Mouse (Mus musculus): ENCODE measurements around the gene Yeats4.

- TF ChIP-seq CTCF (conservative IDR thresholded peaks at IDR 0.05; ENCODE audit: low read length) (no peak), NANOG (IDR thresholded peaks at IDR 0.05; ENCODE audit: borderline replicate concordance, low read length) (no peak)
These were observed 29.3 kb downstream of the Yeats4 start for GRCm38 (mm10) chr10:117195005-117195404.

Measured in E14TG2a.4 (cell line).